Comparison of ENCODE assay signal across 30 mouse cellular contexts in genomic region chr12:9941823-9942222, GRCm38 (mm10).
"Had no signal": no experiment of that assay in that cellular context is flagged by ENCODE, and none has a peak within 500 bp of the region (broad histone marks: within the 10 kb centered on the region; RNA-seq: fewer than 3 reads in every experiment).

No protein-coding gene starts in this region.

- DNase-seq: heart, postnatal 10 days; heart, postnatal 14 days; heart, postnatal 36 days; heart, postnatal 4 days; kidney, adult 11 months; kidney, adult 18-20 months; kidney, adult 2 months; kidney, adult 8-10 months; kidney, adult 9 months; kidney, postnatal 10 days; kidney, postnatal 14 days; kidney, postnatal 25 days; kidney, postnatal 36 days; kidney, postnatal 4 days; layer of hippocampus, adult 9-11 months; layer of hippocampus, postnatal 36 days had no signal

- H3K4me2 ChIP-seq: heart, embryonic 11.5 days; heart, embryonic 12.5 days; heart, embryonic 13.5 days; heart, embryonic 15.5 days; hindbrain, embryonic 12.5 days; hindbrain, embryonic 13.5 days; hindbrain, embryonic 14.5 days; hindbrain, embryonic 15.5 days; intestine, embryonic 15.5 days; kidney, embryonic 15.5 days had no signal

- H3K36me3 ChIP-seq: heart, embryonic 10.5 days; heart, embryonic 12.5 days; heart, embryonic 13.5 days; heart, embryonic 15.5 days; hindbrain, embryonic 10.5 days; hindbrain, embryonic 12.5 days; hindbrain, embryonic 13.5 days; hindbrain, embryonic 15.5 days; intestine, embryonic 15.5 days; kidney, embryonic 15.5 days had no signal

- H3K4me3 ChIP-seq: heart, embryonic 10.5 days; heart, embryonic 12.5 days; heart, embryonic 13.5 days; heart, embryonic 15.5 days; hindbrain, embryonic 10.5 days; hindbrain, embryonic 12.5 days; hindbrain, embryonic 13.5 days; hindbrain, embryonic 15.5 days; intestine, embryonic 15.5 days; kidney, embryonic 15.5 days; layer of hippocampus, adult 2 months; left cerebral cortex, adult 2 months had no signal

- H3K27me3 ChIP-seq: heart, embryonic 12.5 days; heart, embryonic 13.5 days; heart, embryonic 15.5 days; hindbrain, embryonic 12.5 days; hindbrain, embryonic 13.5 days; hindbrain, embryonic 15.5 days; intestine, embryonic 15.5 days; kidney, embryonic 15.5 days had no signal
